Mouse (Mus musculus) forebrain, embryonic 10.5 days (tissue): Measurements from ENCODE around the gene Catsperg1. TPM values are rescaled to one million over a fixed set of nuclear protein-coding genes. Genes with fewer than 3 reads are reported as not detected.

Experiments
- DNase-seq: peaks from one replicate; pipeline ENCODE4 v3.0.0-alpha.2; 2017; ENCODE audit warnings: low spot score; ENCODE audit errors: extremely low spot score
- H3K27ac ChIP-seq: fragments of 300-500 bp; sonication (generic); 2 replicates; pipeline ENCODE4 v1.5.1; 2016; ENCODE audit warnings: mild to moderate bottlenecking
- H3K27me3 ChIP-seq: fragments of 300-500 bp; sonication (generic); 2 replicates; pipeline ENCODE4 v1.6.1; 2016; ENCODE audit warnings: mild to moderate bottlenecking; ENCODE audit not compliant: poor library complexity, severe bottlenecking
- H3K36me3 ChIP-seq: fragments of 300-500 bp; sonication (generic); replicated peaks from 2 replicates; pipeline ENCODE4 v1.6.1; 2016; ENCODE audit warnings: mild to moderate bottlenecking, moderate library complexity
- H3K4me1 ChIP-seq: fragments of 300-500 bp; sonication (generic); 2 replicates; pipeline ENCODE4 v1.6.1; 2016
- H3K4me3 ChIP-seq: fragments of 300-500 bp; sonication (generic); 2 replicates; pipeline ENCODE4 v1.5.1; 2016; ENCODE audit warnings: mild to moderate bottlenecking, moderate library complexity
- H3K9me3 ChIP-seq: fragments of 300-500 bp; sonication (generic); 2 replicates; pipeline ENCODE4 v1.6.1; 2016; ENCODE audit warnings: mild to moderate bottlenecking, moderate library complexity
- WGBS: fragments of 180-500 bp; shearing (Covaris S2); methylation state at CpG from one replicate; pipeline ENCODE4 v1.1.7; 2016; 5-methylcytosine and 5-hydroxymethylcytosine counted together
- polyA plus RNA-seq: library from polyadenylated mRNA; unstranded; fragments of >200 nt; fragmentation: Nextera tagmentation; extraction: Ambion mirVana; gene quantifications from 2 replicates; pipeline ENCODE4 v1.2.1, GENCODE M21; 2016

The Catsperg1 gene
- polyA plus RNA-seq, 1 experiment from 2014 or later: 0.33 TPM

- WGBS: 94% methylated on average over 4 of the region's 4 CpGs
- Histone ChIP-seq H3K36me3 (peaks cover 56% of the 10 kb centered on the region), H3K4me3 (no peak overlapping the region; the same call in 1 of the 2 replicates), H3K9me3 (no peaks in the 10 kb centered on the region), H3K27me3 (peaks cover 21% of the 10 kb centered on the region), H3K4me1 (peaks cover 21% of the 10 kb centered on the region), H3K27ac (no peak overlapping the region)
- DNase-seq: no peak
These were observed 35.7 kb downstream of the Catsperg1 start for GRCm38 (mm10) chr7:29178106-29178505.

GRCm38 (mm10) chr7:29172390-29173016 lies 41.3 kb downstream of the Catsperg1 start:
- peak overlapping the region; percentile 75; the same call in 1 of the 2 replicates for H3K4me3 ChIP-seq
- H3K27ac ChIP-seq: no peak overlapping the region
- H3K27me3 ChIP-seq: peaks cover 60% of the 10 kb centered on the region
- DNase-seq: no peak
- peaks cover 62% of the 10 kb centered on the region for H3K4me1 ChIP-seq
- H3K36me3 ChIP-seq: peaks cover 51% of the 10 kb centered on the region
- 35% methylated on average over 32 of the region's 32 CpGs for WGBS
- no peaks in the 10 kb centered on the region for H3K9me3 ChIP-seq

GRCm38 (mm10) chr7:29171562-29172097 lies 42.2 kb downstream of the Catsperg1 start:
- H3K4me3 ChIP-seq: peak overlapping the region; percentile 75
- no peaks in the 10 kb centered on the region for H3K9me3 ChIP-seq
- no peak for DNase-seq
- peaks cover 44% of the 10 kb centered on the region for H3K36me3 ChIP-seq
- peak overlapping the region; percentile 48; the same call in 1 of the 2 replicates for H3K27ac ChIP-seq
- peaks cover 67% of the 10 kb centered on the region for H3K4me1 ChIP-seq
- WGBS: 5% methylated on average over 34 of the region's 34 CpGs
- H3K27me3 ChIP-seq: peaks cover 66% of the 10 kb centered on the region

- H3K36me3 ChIP-seq: peaks cover 42% of the 10 kb centered on the region
- peaks cover 69% of the 10 kb centered on the region for H3K27me3 ChIP-seq
- DNase-seq: no peak
- no peaks in the 10 kb centered on the region for H3K9me3 ChIP-seq
- H3K27ac ChIP-seq: peak overlapping the region; percentile 92; the same call in 1 of the 2 replicates
- peak overlapping the region; percentile 75 for H3K4me3 ChIP-seq
- WGBS: 1% methylated on average over 43 of the region's 43 CpGs
- H3K4me1 ChIP-seq: peaks cover 67% of the 10 kb centered on the region
These were observed 42.9 kb downstream of the Catsperg1 start for GRCm38 (mm10) chr7:29170755-29171561.

- Histone ChIP-seq H3K4me1 (peaks cover 67% of the 10 kb centered on the region), H3K27me3 (peaks cover 69% of the 10 kb centered on the region)
These were observed 43.6 kb downstream of the Catsperg1 start, which contains the start of the genes Ggn and Spred3 for GRCm38 (mm10) chr7:29170066-29170754. Gene Ggn (plus strand): TSS chr7:29170210. Gene Spred3 (minus strand): TSS chr7:29170411.

GRCm38 (mm10) chr7:29169231-29170065 lies 44.4 kb downstream of the Catsperg1 start:
- Histone ChIP-seq H3K9me3 (no peaks in the 10 kb centered on the region), H3K27me3 (peaks cover 61% of the 10 kb centered on the region), H3K36me3 (peaks cover 40% of the 10 kb centered on the region), H3K27ac (peak overlapping the region; percentile 92), H3K4me3 (peak overlapping the region; percentile 75), H3K4me1 (peaks cover 67% of the 10 kb centered on the region)
- under 1% methylated on average over 32 of the region's 39 CpGs for WGBS
- peak; percentile 90 for DNase-seq

More at GRCm38 (mm10) chr7:29170066-29170754, 43.6 kb downstream of the Catsperg1 start, which contains the start of the genes Ggn and Spred3:
- WGBS: under 1% methylated on average over 30 of the region's 30 CpGs
- peak; percentile 74 for DNase-seq
- Histone ChIP-seq H3K36me3 (peaks cover 42% of the 10 kb centered on the region), H3K27ac (peak within 1 kb of the TSS; percentile 92), H3K9me3 (no peaks in the 10 kb centered on the region), H3K4me3 (peak within 1 kb of the TSS; percentile 75)

GRCm38 (mm10) chr7:29168791-29169230 lies 45.0 kb downstream of the Catsperg1 start:
- Histone ChIP-seq H3K4me1 (peaks cover 67% of the 10 kb centered on the region), H3K36me3 (peaks cover 36% of the 10 kb centered on the region), H3K9me3 (no peaks in the 10 kb centered on the region), H3K27ac (peak overlapping the region; percentile 92), H3K4me3 (peak overlapping the region; percentile 75), H3K27me3 (peaks cover 55% of the 10 kb centered on the region)
- 0% methylated on average over 14 of the region's 14 CpGs for WGBS
- peak; percentile 66 for DNase-seq

GRCm38 (mm10) chr7:29168121-29168695 lies 45.6 kb downstream of the Catsperg1 start:
- H3K4me3 ChIP-seq: peak overlapping the region; percentile 75
- H3K4me1 ChIP-seq: peaks cover 68% of the 10 kb centered on the region
- DNase-seq: no peak
- H3K9me3 ChIP-seq: no peaks in the 10 kb centered on the region
- H3K27me3 ChIP-seq: peaks cover 49% of the 10 kb centered on the region
- peak overlapping the region; percentile 92 for H3K27ac ChIP-seq
- under 1% methylated on average over 10 of the region's 10 CpGs for WGBS
- H3K36me3 ChIP-seq: peaks cover 34% of the 10 kb centered on the region

GRCm38 (mm10) chr7:29167656-29168055 lies 46.2 kb downstream of the Catsperg1 start:
- Histone ChIP-seq H3K36me3 (peaks cover 33% of the 10 kb centered on the region), H3K4me3 (peak overlapping the region; percentile 75), H3K4me1 (peaks cover 68% of the 10 kb centered on the region), H3K27ac (peak overlapping the region; percentile 92; the same call in 1 of the 2 replicates), H3K9me3 (no peaks in the 10 kb centered on the region), H3K27me3 (peaks cover 43% of the 10 kb centered on the region)
- no peak for DNase-seq
- 7% methylated on average over 19 of the region's 19 CpGs for WGBS

- WGBS: 21% methylated on average over 9 of the region's 9 CpGs
- H3K4me3 ChIP-seq: no peak overlapping the region
- no peak for DNase-seq
These were observed 50.9 kb downstream of the Catsperg1 start for GRCm38 (mm10) chr7:29162750-29163525.

GRCm38 (mm10) chr7:29162294-29162693 lies 51.5 kb downstream of the Catsperg1 start:
- peaks cover 36% of the 10 kb centered on the region for H3K4me1 ChIP-seq
- DNase-seq: no peak
- no peak overlapping the region for H3K4me3 ChIP-seq
- H3K36me3 ChIP-seq: peaks cover 48% of the 10 kb centered on the region
- WGBS: 77% methylated on average over 5 of the region's 5 CpGs
- no peaks in the 10 kb centered on the region for H3K9me3 ChIP-seq
- no peak overlapping the region for H3K27ac ChIP-seq
- peaks cover 47% of the 10 kb centered on the region for H3K27me3 ChIP-seq

More at GRCm38 (mm10) chr7:29162750-29163525, 50.9 kb downstream of the Catsperg1 start:
- Histone ChIP-seq H3K36me3 (peaks cover 48% of the 10 kb centered on the region), H3K9me3 (no peaks in the 10 kb centered on the region), H3K27ac (no peak overlapping the region), H3K4me1 (peaks cover 42% of the 10 kb centered on the region), H3K27me3 (peaks cover 47% of the 10 kb centered on the region)
